Mouse (Mus musculus) cerebellum, adult 2 months (tissue): Measurements from ENCODE around the gene Lsamp.

Experiments used
- CTCF ChIP-seq: fragments of 200-500 bp; IDR thresholded peaks from 2 replicates; pipeline ENCODE4 v1.5.1; 2011; ENCODE audit warnings: low read depth, mild to moderate bottlenecking, control low read depth, low read length, moderate library complexity, borderline replicate concordance; ENCODE audit not compliant: insufficient read depth
- POLR2A ChIP-seq: fragments of 200-500 bp; IDR thresholded peaks from 2 replicates; pipeline ENCODE4 v1.6.1; 2011; ENCODE audit warnings: low read length, control low read depth, borderline replicate concordance; ENCODE audit not compliant: insufficient read depth

DNA sequence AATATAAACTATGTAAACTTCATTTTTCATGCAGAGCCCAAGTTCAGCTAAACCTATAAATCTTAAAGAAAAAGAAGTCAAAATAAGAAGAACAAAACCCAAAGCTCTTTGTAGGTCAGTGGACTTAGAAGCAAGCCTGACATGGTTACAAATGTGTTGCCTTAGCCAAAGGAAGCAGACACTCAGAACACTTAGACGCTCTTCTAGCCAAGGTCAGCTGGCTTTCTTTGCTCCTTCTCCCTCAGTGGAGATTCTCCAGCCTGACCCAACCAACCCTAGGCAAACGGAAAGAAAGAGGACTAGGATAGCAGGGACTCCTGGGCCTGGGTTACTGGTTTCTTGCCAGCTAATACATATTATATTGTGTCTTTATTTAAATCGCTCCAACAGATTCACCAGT lies 2194.7 kb downstream of the Lsamp start:
- TF ChIP-seq POLR2A (no peak), CTCF (no peak)
